ENCODE assay signal across 8 mouse cellular contexts in genomic region chr16:30069580-30069949, GRCm38 (mm10). TPM values are rescaled to one million over a fixed set of nuclear protein-coding genes. Genes with fewer than 3 reads are reported as not detected.
DNase-seq lines count a peak whose midpoint lies in the region; ATAC-seq and TF ChIP-seq lines count a peak whose summit lies in the region.

No protein-coding gene starts in this region.

- no peak for ATAC-seq in megakaryocyte progenitor cell, adult 5-6 weeks (replicated peaks; ENCODE audit: poor library complexity)

- WGBS in kidney, adult 2 months, result 9% methylated on average over 4 of the region's 4 CpGs
- 3% methylated on average over 4 of the region's 4 CpGs for WGBS in heart, embryonic 10.5 days

- no peaks in the 10 kb centered on the region for H3K27me3 ChIP-seq in kidney, adult 2 months (replicated peaks; ENCODE audit: control insufficient read depth, insufficient read depth, low read length)
- peaks cover 14% of the 10 kb centered on the region; the same call in 1 of the 2 replicates for H3K27me3 ChIP-seq in heart, embryonic 10.5 days (ENCODE audit: insufficient read depth, poor library complexity, severe bottlenecking)

- no peak for TF ChIP-seq POLR2A in kidney, adult 2 months (IDR thresholded peaks at IDR 0.05; ENCODE audit: low read depth, low read length)

- no peak for TF ChIP-seq CTCF in kidney, adult 2 months (conservative IDR thresholded peaks at IDR 0.05; ENCODE audit: insufficient read depth, insufficient read length, low read depth, low read length)

- no peaks in the 10 kb centered on the region for H3K9me3 ChIP-seq in heart, embryonic 10.5 days

- H3K4me3 ChIP-seq in kidney, adult 2 months (ENCODE audit: insufficient read depth, low read depth, low read length), result peak overlapping the region; percentile 46
- H3K4me3 ChIP-seq in heart, embryonic 10.5 days, result peak overlapping the region; percentile 61

- H3K36me3 ChIP-seq in kidney, adult 2 months (ENCODE audit: control insufficient read depth, insufficient read depth, low read length), result peaks cover 4% of the 10 kb centered on the region
- no peaks in the 10 kb centered on the region for H3K36me3 ChIP-seq in heart, embryonic 10.5 days

- no peaks in the 10 kb centered on the region for H3K4me1 ChIP-seq in kidney, adult 2 months (ENCODE audit: control insufficient read depth, insufficient read depth, low read length)
- H3K4me1 ChIP-seq in heart, embryonic 10.5 days, result peaks cover 38% of the 10 kb centered on the region

- peak; percentile 67 for DNase-seq in kidney, adult 2 months
- DNase-seq in kidney, adult 8-10 months, result no peak
- peak; percentile 80 for DNase-seq in ZHBTc4 (ENCODE audit: low read depth, low spot score)
- DNase-seq in heart, embryonic 10.5 days (ENCODE audit: low spot score), result no peak
- peak; percentile 51 for DNase-seq in kidney, postnatal 14 days
- DNase-seq in naive thymus-derived CD4-positive, alpha-beta T cell, adult 2 months (ENCODE audit: low read depth), result peak; percentile 34
- no peak for DNase-seq in layer of hippocampus, adult 9-11 months

- H3K27ac ChIP-seq in kidney, adult 2 months (ENCODE audit: insufficient read depth, low read depth, low read length), result peak overlapping the region; percentile 70
- peak overlapping the region; percentile 92 for H3K27ac ChIP-seq in heart, embryonic 10.5 days

RNA-seq across cellular contexts. Expression of gene Hes1, which starts 5.4 kb away (rescaled TPM):
- 54.4 and 78.8 TPM in 2 replicates for polyA plus RNA-seq in kidney, adult 2 months (2012; rRNA removed)
- polyA plus RNA-seq in heart, embryonic 10.5 days (2016; fragmentation: Nextera tagmentation; extraction: Ambion mirVana), result 25.1 and 35.2 TPM in 2 replicates
- 0.24 and 0.47 TPM in 2 replicates for total RNA-seq in megakaryocyte progenitor cell, adult 5-6 weeks (2015)
- total RNA-seq in megakaryocyte progenitor cell, adult 5-6 weeks (2017), result 0.41 and 6.0 TPM in 2 replicates

Comparison
In these comparisons a context has a peak if more than half of its experiments do, and no peak if none do; other contexts are left out.
1. DNase-seq: peak in kidney, adult 2 months (single experiment), ZHBTc4 (single experiment), kidney, postnatal 14 days (single experiment) and naive thymus-derived CD4-positive, alpha-beta T cell, adult 2 months (single experiment); none in kidney, adult 8-10 months (0 of 2), heart, embryonic 10.5 days (single experiment) and layer of hippocampus, adult 9-11 months (single experiment).